Mouse (Mus musculus) skeletal muscle tissue, adult 2 months (tissue): ENCODE measurements around the gene Zmynd15.
"Not testable (repeated sequence)": the region's sequence is repeated elsewhere in the genome, so short reads cannot be mapped to it uniquely, and the experiment has no call there.

Experiments
- DNase-seq: peaks from one replicate; pipeline ENCODE4 v3.0.0-alpha.2; 2012; ENCODE audit warnings: low read depth, low spot score

The Zmynd15 gene

GRCm38 (mm10) chr11:70458688-70459600, at the start of gene Zmynd15:
TSS of gene Zmynd15 (plus strand) at chr11:70459433.
- DNase-seq, result no peak

GRCm38 (mm10) chr11:70409594-70410296, 49.5 kb upstream of the Zmynd15 start, which contains the start of gene Pelp1:
TSS of gene Pelp1 (minus strand) at chr11:70410031.
- DNase-seq, result peak; percentile 62

- DNase-seq, result no peak
Measured at GRCm38 (mm10) chr11:70410297-70410643, 49.0 kb upstream of the Zmynd15 start.

GRCm38 (mm10) chr11:70412591-70412990, 46.6 kb upstream of the Zmynd15 start:
- no peak for DNase-seq

- DNase-seq, result peak; percentile 43
Measured at GRCm38 (mm10) chr11:70413961-70414360, 45.3 kb upstream of the Zmynd15 start.

GRCm38 (mm10) chr11:70418199-70418598, 41.0 kb upstream of the Zmynd15 start:
- DNase-seq, result no peak

GRCm38 (mm10) chr11:70419486-70419885, 39.7 kb upstream of the Zmynd15 start:
- no peak for DNase-seq

GRCm38 (mm10) chr11:70426598-70426997, 32.6 kb upstream of the Zmynd15 start:
- not testable (repeated sequence) for DNase-seq

GRCm38 (mm10) chr11:70431574-70431973, 27.7 kb upstream of the Zmynd15 start:
- no peak for DNase-seq

GRCm38 (mm10) chr11:70432048-70432894, 27.0 kb upstream of the Zmynd15 start, which contains the start of gene Arrb2:
TSS of gene Arrb2 (plus strand) at chr11:70432635.
- peak; percentile 96 for DNase-seq

GRCm38 (mm10) chr11:70432895-70433568, 26.2 kb upstream of the Zmynd15 start:
- no peak for DNase-seq

- peak; percentile 43 for DNase-seq
Measured at GRCm38 (mm10) chr11:70433569-70433943, 25.7 kb upstream of the Zmynd15 start.

GRCm38 (mm10) chr11:70433951-70434350, 25.3 kb upstream of the Zmynd15 start:
- no peak for DNase-seq

GRCm38 (mm10) chr11:70435476-70435875, 23.8 kb upstream of the Zmynd15 start:
- no peak for DNase-seq

- DNase-seq, result no peak
Measured at GRCm38 (mm10) chr11:70437426-70437825, 21.8 kb upstream of the Zmynd15 start.

GRCm38 (mm10) chr11:70438728-70439374, 20.4 kb upstream of the Zmynd15 start:
- DNase-seq, result no peak

- no peak for DNase-seq
Measured at GRCm38 (mm10) chr11:70440637-70441036, 18.6 kb upstream of the Zmynd15 start.

GRCm38 (mm10) chr11:70441882-70442281, 17.4 kb upstream of the Zmynd15 start:
- no peak for DNase-seq

- no peak for DNase-seq
Measured at GRCm38 (mm10) chr11:70443964-70444363, 15.3 kb upstream of the Zmynd15 start.

GRCm38 (mm10) chr11:70444667-70445066, 14.6 kb upstream of the Zmynd15 start:
- DNase-seq, result no peak

GRCm38 (mm10) chr11:70446756-70447155, 12.5 kb upstream of the Zmynd15 start:
- no peak for DNase-seq
